Comparison of ENCODE assay signal across 21 mouse cellular contexts in the genomic region with DNA sequence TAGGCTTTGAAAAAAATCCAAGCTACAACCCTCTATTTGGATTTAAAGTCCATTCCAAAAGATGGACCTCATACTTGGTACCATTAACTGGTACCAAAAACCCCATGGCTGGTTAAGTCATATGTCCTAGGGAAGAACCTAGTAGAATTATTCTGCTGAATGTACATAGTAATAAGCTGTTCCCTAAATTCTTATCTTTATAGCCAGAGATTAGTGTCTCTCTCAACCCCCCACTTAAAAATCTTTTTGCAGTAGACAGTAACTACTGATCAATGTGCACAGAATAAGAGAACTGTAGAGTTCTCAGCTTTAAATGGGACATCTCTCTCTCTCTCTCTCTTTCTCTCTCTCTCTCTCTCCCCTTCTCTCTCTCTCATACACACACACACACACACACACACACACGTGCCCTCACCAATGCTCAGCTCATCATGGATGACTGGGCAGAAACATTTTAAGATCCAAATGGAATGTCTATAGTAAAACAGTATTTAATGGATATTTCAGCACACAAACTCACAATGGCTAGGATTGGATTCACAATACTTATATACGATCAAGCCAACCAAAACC.
DNase-seq lines count a peak whose midpoint lies in the region; TF ChIP-seq lines count a peak whose summit lies in the region.
"Had no signal": no experiment of that assay in that cellular context is flagged by ENCODE, and none has a peak within 500 bp of the region (broad histone marks: within the 10 kb centered on the region; RNA-seq: fewer than 3 reads in every experiment).

No protein-coding gene starts in this region.

- TF ChIP-seq RAD21 in MEL (IDR thresholded peaks at IDR 0.05; ENCODE audit: low read depth, low read length): no peak

- TF ChIP-seq POLR2A in MEL (IDR thresholded peaks at IDR 0.05; ENCODE audit: control insufficient read depth in 1 of 2, insufficient read depth in 1 of 2, low read depth in 1 of 2, low read length in 2 of 2, poor library complexity in 1 of 2): no peak; a peak in 2 of 4 replicates

- H3K36me3 ChIP-seq in MEL (ENCODE audit: control insufficient read depth in 1 of 2, insufficient read depth in 2 of 2, low read length in 2 of 2): peaks cover 0 to 25% of the 10 kb centered on the region in 2 experiments; a peak in 2 of 4 replicates
- H3K36me3 ChIP-seq: embryonic facial prominence, embryonic 10.5 days; embryonic facial prominence, embryonic 12.5 days; forebrain, embryonic 15.5 days had no signal

- H3K79me2 ChIP-seq in MEL (ENCODE audit: control insufficient read depth, insufficient read depth, low read length, poor library complexity): peaks cover 2% of the 10 kb centered on the region; the same call in 1 of the 2 replicates

- peak overlapping the region; percentile 88 for H3K9ac ChIP-seq in MEL (ENCODE audit: control insufficient read depth, low read depth, low read length, poor library complexity, severe bottlenecking)
- H3K9ac ChIP-seq: embryonic facial prominence, embryonic 12.5 days; forebrain, embryonic 13.5 days; forebrain, embryonic 15.5 days; forebrain, postnatal 0 days had no signal

- no peaks in the 10 kb centered on the region for H3K9me3 ChIP-seq in MEL (replicated peaks; ENCODE audit: insufficient read depth, low read length)
- H3K9me3 ChIP-seq: embryonic facial prominence, embryonic 10.5 days; embryonic facial prominence, embryonic 12.5 days; forebrain, embryonic 13.5 days; forebrain, embryonic 15.5 days had no signal

- H3K27me3 ChIP-seq in MEL (ENCODE audit: control insufficient read depth in 1 of 2, insufficient read depth in 2 of 2, low read length in 2 of 2): no peaks in the 10 kb centered on the region
- H3K27me3 ChIP-seq: embryonic facial prominence, embryonic 12.5 days; forebrain, embryonic 13.5 days; forebrain, embryonic 15.5 days had no signal

- H3K4me1 ChIP-seq in MEL (ENCODE audit: control insufficient read depth in 1 of 2, insufficient read depth in 2 of 2, low read length in 2 of 2): peaks cover 7 to 10% of the 10 kb centered on the region in 2 experiments
- H3K4me1 ChIP-seq: embryonic facial prominence, embryonic 10.5 days; embryonic facial prominence, embryonic 12.5 days; forebrain, embryonic 13.5 days; forebrain, embryonic 15.5 days had no signal

- TF ChIP-seq EP300 in MEL (IDR thresholded peaks at IDR 0.05; ENCODE audit: low read depth in 1 of 2, low read length in 2 of 2): peak; percentile 66 to 78

- peak overlapping the region; percentile 98 for H3K27ac ChIP-seq in MEL (ENCODE audit: control insufficient read depth, low read depth, low read length)
- H3K27ac ChIP-seq in gastrocnemius, adult 2 months: no peak overlapping the region
- H3K27ac ChIP-seq: embryonic facial prominence, embryonic 10.5 days; embryonic facial prominence, embryonic 12.5 days; forebrain, embryonic 13.5 days; forebrain, embryonic 15.5 days had no signal

- intact Hi-C loops in heart, postnatal 25 days (cut with DNase I): no loop called here
- intact Hi-C loops in gastrocnemius, adult 2 months (cut with DNase I): no loop called here
- intact Hi-C loops in heart, postnatal 36 days (cut with DNase I): no loop called here

- DNase-seq in 3134 (ENCODE audit: extremely low read depth, insufficient read length, low spot score) (peak; percentile 3), 3T3-L1 (ENCODE audit: low read depth, low spot score) (peak; percentile 20), MEL (ENCODE audit: low read depth, low spot score) (peak; percentile 58), NIH3T3 (ENCODE audit: low read depth) (peak; percentile 12)
- no peak for DNase-seq in heart, postnatal 25 days (ENCODE audit: low spot score)
- DNase-seq in kidney, adult 9 months: no peak
- no peak for DNase-seq in gastrocnemius, adult 2 months
- no peak for DNase-seq in heart, postnatal 36 days
- DNase-seq: adrenal gland, adult 8-10 months; adrenal gland, postnatal 14 days; adrenal gland, postnatal 36 days; cerebellum, adult 11-12 months; cerebellum, adult 2 months; cerebellum, adult 9-10 months; cerebellum, postnatal 10 days; cerebellum, postnatal 25 days; forebrain, postnatal 0 days had no signal

- peak overlapping the region; percentile 58 to 63 for H3K4me3 ChIP-seq in MEL (ENCODE audit: control insufficient read depth in 1 of 2, insufficient read depth in 1 of 2, low read depth in 2 of 2, low read length in 2 of 2)
- H3K4me3 ChIP-seq in gastrocnemius, adult 2 months: no peak overlapping the region
- H3K4me3 ChIP-seq: embryonic facial prominence, embryonic 10.5 days; embryonic facial prominence, embryonic 12.5 days; forebrain, embryonic 13.5 days; forebrain, embryonic 15.5 days had no signal

- no peak for TF ChIP-seq CTCF in MEL (IDR thresholded peaks at IDR 0.05 in 2 of 3, conservative IDR thresholded peaks at IDR 0.05 in 1 of 3; ENCODE audit: control insufficient read depth in 1 of 3, insufficient read depth in 1 of 3, low read depth in 2 of 3, low read length in 3 of 3, poor library complexity in 1 of 3, severe bottlenecking in 1 of 3)
- TF ChIP-seq CTCF in gastrocnemius, adult 2 months (IDR thresholded peaks at IDR 0.05): no peak

TF ChIP-seq in MEL, 35 proteins besides CTCF, POLR2A, EP300 and RAD21:
- peak; percentile 57 for TF ChIP-seq ETS1 (IDR thresholded peaks at IDR 0.05; ENCODE audit: low read depth, low read length)
- no peak for TF ChIP-seq HCFC1 (IDR thresholded peaks at IDR 0.05; ENCODE audit: low read depth, low read length)
- TF ChIP-seq TAL1 (IDR thresholded peaks at IDR 0.05; ENCODE audit: low read length): 0 out of 2 replicates have a peak, but pooled peaks have one; percentile 14
- TF ChIP-seq SIN3A (IDR thresholded peaks at IDR 0.05; ENCODE audit: low read length): peak; percentile 37; the same call in 1 of the 2 replicates
- no peak for TF ChIP-seq ZC3H11A (IDR thresholded peaks at IDR 0.05; ENCODE audit: low read depth, low read length)
- TF ChIP-seq ZMIZ1 (IDR thresholded peaks at IDR 0.05; ENCODE audit: low read depth, low read length): no peak
- peak; percentile 53; the same call in 1 of the 2 replicates for TF ChIP-seq JUND (IDR thresholded peaks at IDR 0.05; ENCODE audit: low read depth, low read length)
- TF ChIP-seq MAX (IDR thresholded peaks at IDR 0.05; ENCODE audit: low read length): no peak
- no peak for TF ChIP-seq GABPA (IDR thresholded peaks at IDR 0.05; ENCODE audit: low read depth, low read length)
- TF ChIP-seq USF1 (IDR thresholded peaks at IDR 0.05; ENCODE audit: low read depth, low read length): no peak
- TF ChIP-seq ZKSCAN1 (IDR thresholded peaks at IDR 0.05; ENCODE audit: low read depth, low read length): no peak
- TF ChIP-seq GATA1 (IDR thresholded peaks at IDR 0.05; ENCODE audit: low read depth, low read length): peak; percentile 77
- no peak for TF ChIP-seq USF2 (IDR thresholded peaks at IDR 0.05; ENCODE audit: borderline replicate concordance in 1 of 2, insufficient read depth in 1 of 2, low read depth in 1 of 2, low read length in 2 of 2)
- TF ChIP-seq POLR2AphosphoS2 (IDR thresholded peaks at IDR 0.05; ENCODE audit: low read length): no peak
- no peak for TF ChIP-seq POLR2AphosphoS5 (IDR thresholded peaks at IDR 0.05; ENCODE audit: borderline replicate concordance, low read depth, low read length)
- TF ChIP-seq SMC3 (IDR thresholded peaks at IDR 0.05; ENCODE audit: low read depth, low read length): no peak
- no peak for TF ChIP-seq CHD1 (IDR thresholded peaks at IDR 0.05; ENCODE audit: low read depth, low read length)
- no peak for TF ChIP-seq CHD2 (IDR thresholded peaks at IDR 0.05; ENCODE audit: low read length)
- TF ChIP-seq ZNF384 (IDR thresholded peaks at IDR 0.05; ENCODE audit: low read depth, low read length): no peak
- TF ChIP-seq RCOR1 (IDR thresholded peaks at IDR 0.05; ENCODE audit: low read depth, low read length): peak; percentile 78
- TF ChIP-seq UBTF (IDR thresholded peaks at IDR 0.05; ENCODE audit: borderline replicate concordance, insufficient read depth, low read depth, low read length): no peak

Comparison
In these comparisons a context has a peak if more than half of its experiments do, and no peak if none do; other contexts are left out.
1. DNase-seq: peak in 3134 (single experiment), 3T3-L1 (single experiment), MEL (single experiment) and NIH3T3 (single experiment); none in heart, postnatal 25 days (single experiment), kidney, adult 9 months (single experiment), gastrocnemius, adult 2 months (single experiment) and heart, postnatal 36 days (0 of 2).